Mouse (Mus musculus) CH12.LX (cell line): ENCODE data around the gene Ninj1. TPM values are rescaled to one million over a fixed set of nuclear protein-coding genes. Genes with fewer than 3 reads are reported as not detected.

Experiments
- DNase-seq: peaks from one replicate; pipeline ENCODE4 v3.0.0-alpha.2; 2013; ENCODE audit errors: extremely low read depth
- H3K27ac ChIP-seq: 2 replicates; pipeline ENCODE4 v1.5.1; 2012; ENCODE audit warnings: low read depth, mild to moderate bottlenecking, control low read depth, moderate library complexity; ENCODE audit not compliant: insufficient read depth
- H3K27me3 ChIP-seq: replicated peaks from 2 replicates; pipeline ENCODE3; 2012; ENCODE audit warnings: inconsistent platforms
- H3K36me3 ChIP-seq, 2 experiments: replicated peaks in 1 of 2; 2 replicates each; pipeline versions ENCODE3 to v1.6.1; 2012; ENCODE audit warnings: inconsistent platforms in 1 of 2, low read length in 1 of 2, mild to moderate bottlenecking in 1 of 2, mixed read lengths in 1 of 2, moderate library complexity in 1 of 2; ENCODE audit not compliant: control insufficient read depth in 1 of 2, insufficient read depth in 1 of 2
- H3K4me1 ChIP-seq, 2 experiments: 2 replicates each; pipeline ENCODE4 v1.6.1; 2012; ENCODE audit warnings: inconsistent platforms in 1 of 2, moderate library complexity in 1 of 2; ENCODE audit not compliant: insufficient read depth in 2 of 2, control insufficient read depth in 1 of 2
- H3K4me2 ChIP-seq: 2 replicates; pipeline ENCODE4 v1.6.1; 2012; ENCODE audit warnings: low read depth, mild to moderate bottlenecking, control low read depth; ENCODE audit not compliant: poor library complexity, insufficient read depth, severe bottlenecking
- H3K4me3 ChIP-seq, 3 experiments: fragments of 150-350 bp in 1 of 3; sonication (generic) in 1 of 3; replicated peaks in 1 of 3; 2 replicates each; pipeline versions ENCODE3 to v1.5.1; 2011 to 2012; ENCODE audit warnings: low read depth in 2 of 3, low read length in 2 of 3, mild to moderate bottlenecking in 2 of 3, moderate library complexity in 2 of 3, control low read depth in 1 of 3, improper control_type of control experiment in 1 of 3, inconsistent platforms in 1 of 3, mixed read lengths in 1 of 3; ENCODE audit not compliant: poor library complexity in 1 of 3
- H3K79me2 ChIP-seq: replicated peaks from 2 replicates; pipeline ENCODE4 v1.6.1; 2012; ENCODE audit warnings: mild to moderate bottlenecking, moderate library complexity; ENCODE audit not compliant: control insufficient read depth, poor library complexity, insufficient read depth, severe bottlenecking; ENCODE audit errors: extremely low read depth
- H3K9ac ChIP-seq: 2 replicates; pipeline ENCODE4 v1.6.1; 2012; ENCODE audit warnings: low read depth, mild to moderate bottlenecking, control low read depth, moderate library complexity; ENCODE audit not compliant: insufficient read depth
- H3K9me3 ChIP-seq: replicated peaks from 2 replicates; pipeline ENCODE3; 2012; ENCODE audit warnings: low read length, inconsistent platforms, mixed read lengths
- CHD1 ChIP-seq: IDR thresholded peaks from 2 replicates; pipeline ENCODE4 v1.6.1; 2012; ENCODE audit warnings: low read depth, low read length, improper control_type of control experiment, inconsistent platforms
- CTCF ChIP-seq, 2 experiments: IDR thresholded peaks in 1 of 2; conservative IDR thresholded peaks in 1 of 2; 2 replicates each; pipeline ENCODE4 v1.5.1; 2011 to 2012; ENCODE audit warnings: low read depth in 2 of 2, low read length in 2 of 2, improper control_type of control experiment in 1 of 2, inconsistent platforms in 1 of 2, mild to moderate bottlenecking in 1 of 2, moderate library complexity in 1 of 2
- E2F4 ChIP-seq: IDR thresholded peaks from 2 replicates; pipeline ENCODE4 v1.6.1; 2011; ENCODE audit warnings: low read depth, low read length, improper control_type of control experiment; ENCODE audit not compliant: insufficient replicate concordance
- ELF1 ChIP-seq: IDR thresholded peaks from 2 replicates; pipeline ENCODE4 v1.6.1; 2014; ENCODE audit warnings: low read depth, mild to moderate bottlenecking, inconsistent platforms, low read length, improper control_type of control experiment
- EP300 ChIP-seq: IDR thresholded peaks from 2 replicates; pipeline ENCODE4 v1.6.1; 2011; ENCODE audit warnings: low read length, improper control_type of control experiment
- ETS1 ChIP-seq: conservative IDR thresholded peaks from 2 replicates; pipeline ENCODE4 v1.6.1; 2012; ENCODE audit warnings: low read depth, mild to moderate bottlenecking, inconsistent platforms, low read length, improper control_type of control experiment, moderate library complexity
- GABPA ChIP-seq: IDR thresholded peaks from 2 replicates; pipeline ENCODE4 v1.6.1; 2012; ENCODE audit warnings: low read depth, low read length, improper control_type of control experiment, inconsistent platforms; ENCODE audit not compliant: insufficient replicate concordance
- HCFC1 ChIP-seq: IDR thresholded peaks from 2 replicates; pipeline ENCODE4 v1.6.1; 2012; ENCODE audit warnings: low read depth, mild to moderate bottlenecking, inconsistent platforms, low read length, improper control_type of control experiment
- IRF4 ChIP-seq: IDR thresholded peaks from 2 replicates; pipeline ENCODE4 v1.6.1; 2014; ENCODE audit warnings: low read depth, mild to moderate bottlenecking, inconsistent platforms, low read length, improper control_type of control experiment
- JUN ChIP-seq: IDR thresholded peaks from 2 replicates; pipeline ENCODE4 v1.6.1; 2011; ENCODE audit warnings: low read depth, mild to moderate bottlenecking, low read length, improper control_type of control experiment, moderate library complexity; ENCODE audit not compliant: insufficient read depth
- JUND ChIP-seq: conservative IDR thresholded peaks from 2 replicates; pipeline ENCODE4 v1.6.1; 2011; ENCODE audit warnings: low read depth, low read length, improper control_type of control experiment
- MAFK ChIP-seq: IDR thresholded peaks from 2 replicates; pipeline ENCODE4 v1.6.1; 2011; ENCODE audit warnings: low read length, improper control_type of control experiment; ENCODE audit not compliant: insufficient replicate concordance
- MAZ ChIP-seq: IDR thresholded peaks from 2 replicates; pipeline ENCODE4 v1.6.1; 2012; ENCODE audit warnings: low read depth, mild to moderate bottlenecking, inconsistent platforms, low read length, improper control_type of control experiment, moderate library complexity
- MEF2A ChIP-seq: IDR thresholded peaks from 2 replicates; pipeline ENCODE4 v1.6.1; 2014; ENCODE audit warnings: low read depth, mild to moderate bottlenecking, inconsistent platforms, low read length, improper control_type of control experiment, borderline replicate concordance
- MXI1 ChIP-seq: IDR thresholded peaks from 2 replicates; pipeline ENCODE4 v1.6.1; 2011; ENCODE audit warnings: mild to moderate bottlenecking, low read depth, low read length, improper control_type of control experiment
- NELFE ChIP-seq: IDR thresholded peaks from 2 replicates; pipeline ENCODE4 v1.6.1; 2011; ENCODE audit warnings: low read depth, low read length, improper control_type of control experiment
- POLR2A ChIP-seq: IDR thresholded peaks from 2 replicates; pipeline ENCODE4 v1.6.1; 2011; ENCODE audit warnings: low read depth, mild to moderate bottlenecking, improper control_type of control experiment, low read length
- POLR2AphosphoS2 ChIP-seq: IDR thresholded peaks from 2 replicates; pipeline ENCODE4 v1.6.1; 2011; ENCODE audit warnings: low read depth, low read length, improper control_type of control experiment
- RCOR1 ChIP-seq: conservative IDR thresholded peaks from 2 replicates; pipeline ENCODE4 v1.6.1; 2012; ENCODE audit warnings: low read depth, mild to moderate bottlenecking, inconsistent platforms, low read length, improper control_type of control experiment
- SMC3 ChIP-seq: IDR thresholded peaks from 2 replicates; pipeline ENCODE4 v1.6.1; 2011; ENCODE audit warnings: low read depth, low read length, improper control_type of control experiment
- TBP ChIP-seq: conservative IDR thresholded peaks from 2 replicates; pipeline ENCODE4 v1.6.1; 2011; ENCODE audit warnings: low read depth, low read length, improper control_type of control experiment
- TCF12 ChIP-seq: IDR thresholded peaks from 2 replicates; pipeline ENCODE4 v1.6.1; 2014; ENCODE audit warnings: low read depth, mild to moderate bottlenecking, inconsistent platforms, low read length, improper control_type of control experiment
- UBTF ChIP-seq: IDR thresholded peaks from 2 replicates; pipeline ENCODE4 v1.6.1; 2012; ENCODE audit warnings: low read depth, mild to moderate bottlenecking, inconsistent platforms, low read length, improper control_type of control experiment, moderate library complexity
- USF1 ChIP-seq: IDR thresholded peaks from 2 replicates; pipeline ENCODE4 v1.6.1; 2014; ENCODE audit warnings: low read depth, mild to moderate bottlenecking, inconsistent platforms, low read length, improper control_type of control experiment
- ZMIZ1 ChIP-seq: IDR thresholded peaks from 2 replicates; pipeline ENCODE4 v1.6.1; 2012; ENCODE audit warnings: low read depth, mild to moderate bottlenecking, inconsistent platforms, low read length, improper control_type of control experiment
- ZNF384 ChIP-seq: IDR thresholded peaks from 2 replicates; pipeline ENCODE4 v1.6.1; 2012; ENCODE audit warnings: low read depth, low read length, improper control_type of control experiment, inconsistent platforms
- dilution Hi-C: fragments of 300-500 bp; cut with MboI; formaldehyde crosslinking; loops from 2 replicates; pipeline ENCODE4 v1.14.3; 2020; ENCODE audit warnings: low sequenced_read_pairs; ENCODE audit not compliant: extremely low pct_unique_long_range_greater_than_20kb, extremely low pct_ligation_motif_present
- in situ Hi-C: fragments of 300-500 bp; cut with MboI; formaldehyde crosslinking; loops from 3 replicates; pipeline ENCODE4 v1.14.3; 2019; ENCODE audit warnings: low sequenced_read_pairs, low pct_ligation_motif_present, low pct_unique_long_range_greater_than_20kb, mixed read lengths
- polyA plus RNA-seq: library from polyadenylated mRNA; unstranded; fragments of >175 nt; gene quantifications from 2 replicates; pipeline ENCODE4 v1.2.1, GENCODE M21; 2012; ENCODE audit warnings: low read depth; ENCODE audit not compliant: insufficient read length
- total RNA-seq, 2 experiments: library from RNA; depleted of rRNA; stranded (reverse); fragments of 300-350 nt in 1 of 2; fragments of >200 nt in 1 of 2; gene quantifications; 2 replicates each; pipeline ENCODE4 v1.2.3; 2012 to 2014

Gene Ninj1
- total and polyA plus RNA-seq, 3 experiments: 12.7 to 25.2 (median 21.2) TPM

- H3K27me3 ChIP-seq: peaks cover 4% of the 10 kb centered on the region
- DNase-seq: no peak
- in situ Hi-C loops: no loop called here
- H3K4me1 ChIP-seq: no peaks in the 10 kb centered on the region
- H3K9ac ChIP-seq: no peak overlapping the region
- no peaks in the 10 kb centered on the region for H3K79me2 ChIP-seq
- dilution Hi-C loops: no loop called here
- no peak overlapping the region for H3K27ac ChIP-seq
- H3K4me2 ChIP-seq: no peak overlapping the region
- TF ChIP-seq TCF12 (no peak), JUN (no peak), CHD1 (no peak), USF1 (no peak), JUND (no peak), GABPA (no peak), UBTF (no peak), MAZ (no peak), ELF1 (no peak), IRF4 (no peak), SMC3 (no peak), MEF2A (no peak), MXI1 (no peak), EP300 (no peak), POLR2A (no peak)
- peaks cover 7% of the 10 kb centered on the region for H3K9me3 ChIP-seq
- no peak overlapping the region for H3K4me3 ChIP-seq
- H3K36me3 ChIP-seq: no peaks in the 10 kb centered on the region
Measured at GRCm38 (mm10) chr13:49144451-49144850, 42.8 kb upstream of the Ninj1 start.

DNA sequence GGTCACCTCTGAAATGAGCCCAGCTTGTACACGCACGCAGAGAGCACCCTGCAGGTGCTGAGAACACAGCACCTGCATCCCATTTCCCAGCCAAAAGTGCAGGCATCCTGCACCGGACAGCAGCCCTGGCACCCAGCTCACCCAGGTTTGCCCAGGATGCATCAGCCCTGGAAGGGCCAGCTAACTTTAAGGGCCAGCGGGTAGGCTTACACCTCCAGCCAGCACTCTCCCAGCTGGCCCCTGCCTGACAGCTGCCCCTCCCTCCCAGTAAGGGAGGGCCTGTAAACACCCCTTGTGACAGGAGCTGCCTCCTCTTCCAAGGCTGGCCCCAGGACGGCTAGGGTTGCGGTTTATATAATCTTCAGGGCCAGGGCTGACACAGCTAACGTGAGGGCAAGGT is 41.9 kb upstream of the Ninj1 start:
- in situ Hi-C loops: no loop called here
- H3K27me3 ChIP-seq: peaks cover 4% of the 10 kb centered on the region
- dilution Hi-C loops: no loop called here

More for the DNA sequence above, 41.9 kb upstream of the Ninj1 start:
- no peak for DNase-seq
- Histone ChIP-seq H3K4me3 (no peak overlapping the region), H3K27ac (no peak overlapping the region), H3K9me3 (peaks cover 7% of the 10 kb centered on the region), H3K79me2 (no peaks in the 10 kb centered on the region), H3K4me2 (no peak overlapping the region)
- TF ChIP-seq TCF12: no peak
- TF ChIP-seq NELFE: no peak
- no peak for TF ChIP-seq ETS1
- TF ChIP-seq IRF4: no peak
- TF ChIP-seq POLR2AphosphoS2: no peak
- no peak for TF ChIP-seq CHD1
- no peak for TF ChIP-seq CTCF (conservative IDR thresholded peaks at IDR 0.05 in 1 of 2, IDR thresholded peaks at IDR 0.05 in 1 of 2; ENCODE audit: low read depth in 2 of 2, low read length in 2 of 2)
- no peak for TF ChIP-seq MAFK
- TF ChIP-seq TBP: no peak
- TF ChIP-seq RCOR1: no peak
- TF ChIP-seq ZNF384: no peak
- no peak for TF ChIP-seq ZMIZ1
- TF ChIP-seq JUN: no peak
- no peak for TF ChIP-seq E2F4
- no peak for TF ChIP-seq POLR2A
- TF ChIP-seq HCFC1: no peak
- TF ChIP-seq SMC3: no peak
- no peak for TF ChIP-seq MXI1
- TF ChIP-seq, all 38 proteins: peak for 0
- H3K36me3 ChIP-seq: no peaks in the 10 kb centered on the region
- H3K4me1 ChIP-seq: no peaks in the 10 kb centered on the region
- H3K9ac ChIP-seq: no peak overlapping the region
